Mouse (Mus musculus) ES-CJ7 (cell line): ENCODE measurements around the gene Elf2.

Source experiments
- DNase-seq: peaks from one replicate; pipeline ENCODE4 v3.0.0; 2011; ENCODE audit warnings: low read depth, low spot score

Gene Elf2

DNA sequence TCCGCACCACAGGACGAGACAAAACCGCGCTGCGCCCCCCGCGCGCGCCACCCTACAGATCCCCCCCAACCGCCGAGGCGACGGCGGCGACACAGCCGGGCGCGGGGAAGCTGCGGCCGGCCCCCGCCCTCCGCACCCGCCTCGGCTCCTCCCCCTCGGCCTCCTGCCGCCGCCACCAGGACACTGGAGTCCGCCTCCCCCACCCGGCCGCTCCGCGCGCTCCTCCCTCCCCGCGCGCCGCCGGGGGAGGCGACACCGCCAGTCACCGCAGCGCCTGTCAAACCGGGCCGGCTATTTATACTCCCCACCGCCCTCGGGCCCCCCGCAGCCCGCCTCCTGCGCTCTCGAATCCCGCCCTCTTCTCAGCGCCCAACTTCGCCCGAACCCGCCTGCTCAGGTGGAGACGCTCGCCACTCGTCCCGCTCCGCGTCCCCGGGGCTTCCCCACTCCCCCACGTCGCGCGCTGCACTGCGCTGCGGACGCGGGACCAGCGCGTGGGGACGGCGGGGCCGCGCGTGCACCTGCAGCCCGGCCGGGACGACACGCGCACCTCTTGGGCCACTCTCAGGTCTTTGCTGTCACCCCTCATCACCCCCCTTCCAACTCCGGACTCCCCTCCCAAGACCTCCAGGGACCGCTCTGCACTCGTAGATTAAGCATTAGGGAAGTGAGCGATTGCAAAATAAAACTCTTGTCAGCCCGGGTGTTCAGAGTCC lies at the start of gene Elf2:
Gene Elf2, minus strand, starts transcription at position 112 of the 716 bp plus-strand sequence.
- DNase-seq, result peak; percentile 59

DNA sequence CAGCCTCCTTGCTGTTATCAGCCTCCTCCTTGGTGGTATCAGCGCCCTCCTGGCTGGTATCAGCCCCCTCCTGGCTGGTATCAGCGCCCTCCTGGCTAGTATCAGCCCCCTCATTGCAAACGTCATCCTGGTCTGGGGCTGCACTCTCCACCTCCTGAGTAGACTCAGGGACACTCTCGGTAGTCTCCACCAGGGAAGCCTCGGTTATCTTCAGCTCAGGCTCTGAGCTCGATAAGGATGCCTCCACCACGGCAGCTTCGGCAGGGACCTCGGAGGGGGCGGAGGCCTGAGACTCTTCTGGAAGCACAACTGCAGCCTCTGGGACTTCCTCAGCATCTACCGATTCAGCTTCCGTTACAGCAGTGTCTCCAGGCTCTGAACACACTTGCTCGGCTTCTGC lies 48.4 kb upstream of the Elf2 start:
- no peak for DNase-seq

DNA sequence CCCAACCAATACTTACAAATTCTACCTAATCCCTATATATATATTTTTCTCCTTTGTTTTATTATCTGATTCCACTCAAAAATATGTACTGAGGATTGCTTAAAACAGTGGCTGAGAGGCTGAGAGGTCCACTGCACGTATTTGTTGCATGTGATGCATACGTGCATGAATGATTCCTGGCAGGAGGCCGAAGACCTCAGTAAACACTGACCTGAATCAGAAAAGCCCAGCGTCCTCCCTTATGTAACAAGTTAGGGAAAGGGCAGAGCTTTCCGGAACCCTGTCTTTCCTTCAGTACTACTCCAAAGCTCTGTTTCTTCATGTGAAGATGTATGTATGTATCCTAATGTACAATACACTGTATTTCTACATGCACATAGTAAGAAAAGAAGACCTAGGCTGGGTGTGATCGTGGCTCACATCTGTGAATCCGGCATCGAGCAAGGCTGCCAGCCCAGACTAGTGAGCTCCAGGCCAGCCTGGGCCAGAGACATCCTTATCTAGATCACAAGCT lies 47.5 kb upstream of the Elf2 start:
- no peak for DNase-seq

DNA sequence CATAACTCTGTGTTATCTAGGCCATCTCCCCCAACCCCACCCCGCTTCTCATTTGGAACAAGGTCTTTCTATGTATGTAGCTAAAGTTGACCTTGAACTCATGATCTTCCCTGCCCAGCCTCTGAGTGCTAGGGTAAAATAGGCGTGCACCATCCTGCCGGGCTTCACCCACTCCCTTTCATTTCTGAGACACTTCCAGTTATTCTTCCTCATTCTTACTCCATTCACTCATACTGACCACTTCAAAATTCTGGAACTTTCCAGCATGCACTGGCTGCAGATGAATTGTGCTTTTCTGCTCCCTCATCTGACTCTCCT lies 46.6 kb upstream of the Elf2 start:
- DNase-seq, result no peak

DNA sequence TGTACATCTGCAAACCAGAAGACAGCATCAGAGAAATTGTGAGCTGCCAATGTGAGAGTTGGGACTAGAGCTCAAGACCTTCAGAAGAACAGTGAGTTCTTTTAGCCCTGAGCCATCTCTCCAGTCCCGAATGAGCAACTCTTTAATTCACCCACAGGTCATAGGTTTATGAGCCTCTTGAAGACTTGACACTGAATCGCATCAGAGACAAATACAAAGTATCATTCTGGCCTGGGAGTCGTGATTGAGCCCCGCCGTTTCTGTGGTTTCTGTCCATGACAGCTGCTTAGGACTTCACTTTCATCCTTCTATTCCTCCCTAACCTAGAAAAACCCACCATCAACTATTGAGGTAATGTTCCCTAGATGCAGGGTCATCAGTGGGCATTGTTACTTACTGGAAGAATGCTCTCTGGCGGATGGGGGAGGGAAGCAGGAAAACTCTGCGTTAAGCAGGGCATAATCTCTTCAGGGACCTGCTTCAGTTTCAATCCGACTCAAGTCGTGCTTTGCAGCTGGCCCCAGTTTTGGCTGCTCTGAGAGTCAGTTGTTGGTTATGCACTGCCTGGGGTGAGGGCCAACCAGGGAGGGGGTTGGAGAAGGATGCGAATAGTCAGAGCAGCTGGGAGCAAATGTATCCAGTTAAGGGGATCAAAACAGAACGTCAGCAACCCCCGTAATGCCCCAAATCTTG lies 46.1 kb upstream of the Elf2 start:
- DNase-seq, result no peak

DNA sequence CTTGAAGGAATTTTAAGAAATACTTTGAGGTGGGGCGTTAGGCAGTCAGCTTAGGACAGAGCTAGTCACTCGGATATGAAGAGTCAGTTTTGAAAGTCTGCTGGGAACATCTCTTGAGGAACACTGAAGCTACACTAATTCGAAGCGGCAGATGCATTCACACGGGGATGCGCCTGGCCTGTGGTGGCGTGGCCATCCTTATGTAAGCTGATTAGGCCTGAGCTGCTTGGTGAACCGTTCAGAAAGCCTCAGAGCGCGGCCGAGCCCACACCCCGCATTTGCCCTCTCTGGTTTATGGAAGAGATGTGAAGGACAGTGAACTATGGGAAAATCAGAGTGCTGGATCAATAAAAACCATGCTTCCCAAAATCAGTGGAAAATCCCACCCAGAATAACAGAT lies 42.9 kb upstream of the Elf2 start:
- DNase-seq, result no peak

DNA sequence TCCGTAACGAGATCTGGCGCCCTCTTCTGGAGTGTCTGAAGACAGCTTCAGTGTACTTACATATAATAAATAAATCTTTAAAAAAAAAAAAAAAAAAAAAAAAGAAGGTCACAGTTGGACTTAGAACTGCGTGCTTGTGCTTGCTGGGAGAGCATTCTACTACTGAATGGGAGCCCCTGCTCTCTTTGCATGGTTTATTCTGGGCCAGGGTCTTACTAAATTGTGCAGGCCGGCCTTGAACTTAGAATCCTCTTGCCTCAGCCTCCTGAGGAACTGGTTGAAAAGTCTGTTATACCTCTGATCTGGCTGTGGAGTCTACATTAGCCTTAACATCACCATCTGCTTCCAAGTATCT lies 40.2 kb upstream of the Elf2 start:
- DNase-seq, result no peak

DNA sequence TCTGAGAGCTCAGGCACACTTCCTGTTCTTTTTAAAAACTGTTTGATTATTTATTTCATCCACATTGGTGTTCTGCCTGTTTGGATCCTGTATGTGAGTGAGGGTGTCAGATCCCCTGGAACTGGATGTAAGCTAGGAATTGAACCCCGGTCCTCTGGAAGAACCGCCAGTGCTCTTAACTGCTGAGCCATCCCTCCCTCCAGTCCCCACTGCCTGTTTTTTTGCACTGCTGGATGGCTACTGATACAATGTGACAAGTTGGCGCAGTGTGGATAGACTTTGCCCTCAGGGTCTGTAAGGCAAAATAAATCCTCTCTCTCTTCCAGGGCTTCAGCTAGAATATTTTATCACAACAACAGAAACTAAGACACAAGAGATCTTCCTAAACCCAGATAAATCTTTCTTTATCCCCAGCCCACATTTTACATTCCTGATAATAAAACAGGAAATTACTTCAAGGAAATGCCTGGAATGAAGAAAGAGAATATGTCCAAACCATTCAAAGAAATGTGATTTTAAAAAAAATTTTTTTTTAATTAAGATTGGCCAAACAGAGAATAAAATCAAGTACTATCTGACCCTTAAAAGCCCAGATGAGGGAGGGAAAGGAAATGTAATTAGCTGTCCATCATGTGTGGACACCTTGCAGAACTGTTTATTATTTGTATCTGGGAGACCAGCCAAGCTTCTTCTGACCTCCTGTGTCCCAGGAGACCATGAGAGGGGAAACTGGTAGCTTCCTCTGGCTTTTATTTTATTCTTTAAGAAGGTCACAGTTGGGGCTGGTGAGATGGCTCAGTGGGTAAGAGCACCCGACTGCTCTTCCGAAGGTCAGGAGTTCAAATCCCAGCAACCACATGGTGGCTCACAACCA lies 39.6 kb upstream of the Elf2 start:
- no peak for DNase-seq

DNA sequence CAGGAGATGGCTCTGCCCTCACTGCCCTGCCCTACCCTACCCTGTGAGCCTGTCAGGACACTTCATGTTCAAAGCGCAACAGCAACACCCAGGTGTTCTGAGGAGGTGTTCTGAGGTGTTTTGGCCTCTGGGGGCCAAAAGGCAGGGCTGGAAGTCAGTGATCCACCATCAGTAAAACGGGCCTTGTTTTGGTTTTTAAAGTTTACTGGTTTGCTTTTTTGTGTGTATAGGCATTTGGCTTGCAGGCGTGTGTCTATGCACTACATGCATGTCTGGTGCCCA lies 38.1 kb upstream of the Elf2 start:
- no peak for DNase-seq

DNA sequence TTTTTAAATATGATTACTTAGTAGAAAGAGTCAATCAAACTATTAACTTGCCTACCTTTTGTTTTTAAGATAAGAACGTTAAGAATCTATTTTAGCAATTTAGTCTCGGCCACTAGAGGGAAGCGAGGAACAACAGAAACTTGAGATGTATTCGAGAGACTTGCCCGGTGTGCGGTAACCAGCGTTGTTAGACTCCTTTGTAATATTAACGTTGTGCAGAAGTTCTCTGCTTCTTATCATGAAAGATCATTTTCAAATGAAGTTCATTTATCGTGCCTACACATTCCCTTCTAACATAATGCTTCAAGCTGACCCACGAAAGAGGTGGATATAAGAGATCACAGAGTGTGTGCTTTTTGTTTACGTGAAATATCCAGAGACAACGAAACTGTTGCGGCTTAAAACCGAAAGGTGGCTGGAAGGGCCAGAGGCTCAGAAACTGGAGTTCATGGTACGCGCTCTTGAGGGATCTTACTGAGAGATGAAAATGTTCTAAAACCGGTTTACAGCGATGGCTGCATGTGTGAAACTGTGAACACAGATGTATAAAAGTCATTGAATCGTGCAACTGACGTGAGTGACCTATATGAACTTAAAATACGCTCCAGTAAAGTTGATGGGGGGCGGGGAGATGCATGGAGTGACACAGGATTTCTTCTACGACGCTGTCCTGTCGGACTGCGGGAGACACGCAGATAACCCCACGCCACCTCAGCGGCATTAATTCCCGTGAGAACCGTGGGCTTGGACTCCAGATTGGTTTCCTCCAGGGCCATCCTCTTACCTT lies 37.6 kb upstream of the Elf2 start:
- peak; percentile 64 for DNase-seq

DNA sequence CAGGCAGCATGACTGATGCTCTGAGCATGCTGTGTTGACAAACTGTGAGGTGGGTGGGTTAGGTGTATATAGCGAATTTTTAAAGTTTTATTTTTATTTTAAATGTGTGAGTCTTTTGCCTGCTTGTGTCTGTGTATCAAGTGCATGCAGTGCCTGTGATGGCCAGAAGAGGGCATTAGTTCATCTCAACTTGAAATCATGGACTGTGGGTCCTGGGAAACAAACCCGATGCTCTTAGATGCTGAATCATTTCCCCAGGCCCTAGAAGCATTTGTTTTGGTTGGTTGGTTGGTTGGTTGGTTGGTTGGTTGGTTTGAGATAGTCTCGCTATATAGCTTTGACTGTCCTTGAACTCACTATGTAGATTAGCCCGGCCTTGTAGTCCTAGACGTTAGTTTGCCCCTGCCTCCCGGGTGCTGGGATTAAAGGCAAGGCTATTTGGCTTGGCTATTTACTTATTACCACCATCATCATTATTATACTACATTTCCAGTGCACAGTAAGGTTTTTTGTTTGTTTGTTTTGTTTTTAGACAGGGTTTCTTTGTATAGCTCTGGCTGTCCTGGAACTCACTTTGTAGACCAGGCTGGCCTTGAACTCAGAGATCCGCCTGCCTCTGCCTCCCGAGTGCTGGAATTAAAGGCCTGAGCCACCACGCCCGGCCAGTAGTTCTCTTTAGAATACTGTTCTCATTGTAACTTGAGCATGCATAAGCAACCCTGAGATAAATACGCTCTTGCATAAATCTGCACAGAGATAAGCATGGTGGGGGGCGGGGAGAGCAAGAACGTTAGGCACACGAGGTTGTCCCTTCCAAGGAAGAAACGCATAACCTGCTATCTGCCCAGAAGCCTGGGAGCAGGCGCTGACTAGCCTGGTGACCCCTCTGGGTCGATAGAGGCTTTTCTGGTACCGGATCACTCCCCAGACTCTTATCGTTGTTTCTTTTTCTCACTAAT lies 35.1 kb upstream of the Elf2 start:
- DNase-seq, result peak; percentile 87

DNA sequence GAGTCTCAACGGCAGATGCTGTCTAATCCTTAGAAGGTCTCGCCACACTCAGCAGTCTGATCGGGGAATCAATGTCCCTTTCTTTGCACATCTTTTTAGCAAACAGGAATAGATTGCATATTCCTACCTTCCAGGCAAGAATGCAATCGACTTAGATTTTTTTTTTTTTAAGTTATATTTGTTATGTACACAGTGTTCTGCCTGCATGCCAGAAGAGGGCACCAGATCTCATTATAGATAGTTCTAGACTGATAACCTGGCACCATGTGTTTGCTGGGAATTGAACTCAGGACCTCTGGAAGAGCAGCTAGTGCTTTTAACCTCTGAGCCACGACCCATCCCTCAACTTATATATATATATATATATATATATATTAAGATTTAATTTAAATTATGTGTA lies 33.1 kb upstream of the Elf2 start:
- DNase-seq, result no peak

DNA sequence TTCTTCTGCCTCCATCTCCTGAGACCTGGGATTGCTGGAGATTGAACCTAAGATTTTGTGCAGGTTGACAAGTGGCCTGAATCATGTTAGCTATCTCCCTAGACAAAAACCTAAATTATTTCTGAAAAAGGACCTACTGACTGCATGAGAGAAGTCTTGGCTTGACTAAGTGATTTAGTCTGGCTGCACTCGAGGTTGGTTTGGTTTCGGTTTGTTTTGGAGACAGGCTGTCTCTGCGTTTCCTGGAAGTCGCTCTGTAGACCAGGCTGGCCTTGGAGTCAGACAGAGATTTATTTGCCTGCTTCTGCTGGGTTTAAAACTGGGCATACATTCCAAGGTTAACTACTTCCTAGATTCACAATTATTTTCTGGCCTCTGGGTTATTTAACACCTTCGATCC lies 32.4 kb upstream of the Elf2 start:
- no peak for DNase-seq

DNA sequence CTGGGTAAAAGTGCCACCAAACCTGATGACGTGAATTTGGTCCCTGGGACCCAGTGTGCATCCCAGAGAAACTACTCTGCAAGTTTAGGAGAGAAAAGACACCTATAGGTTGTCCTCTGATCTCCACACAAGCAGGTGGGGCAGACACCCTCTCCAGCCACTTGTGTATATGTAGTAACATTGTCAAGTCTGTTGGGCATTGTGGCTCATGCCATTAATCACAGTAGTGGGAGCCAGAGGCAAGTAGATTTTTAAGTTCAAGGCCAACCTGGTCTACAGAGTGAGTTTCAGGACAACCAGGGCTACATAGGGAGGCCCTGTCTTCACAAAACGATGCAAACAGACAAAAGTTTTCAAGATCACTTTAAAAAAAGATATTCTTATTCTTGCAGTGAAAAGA lies 31.4 kb upstream of the Elf2 start:
- no peak for DNase-seq

DNA sequence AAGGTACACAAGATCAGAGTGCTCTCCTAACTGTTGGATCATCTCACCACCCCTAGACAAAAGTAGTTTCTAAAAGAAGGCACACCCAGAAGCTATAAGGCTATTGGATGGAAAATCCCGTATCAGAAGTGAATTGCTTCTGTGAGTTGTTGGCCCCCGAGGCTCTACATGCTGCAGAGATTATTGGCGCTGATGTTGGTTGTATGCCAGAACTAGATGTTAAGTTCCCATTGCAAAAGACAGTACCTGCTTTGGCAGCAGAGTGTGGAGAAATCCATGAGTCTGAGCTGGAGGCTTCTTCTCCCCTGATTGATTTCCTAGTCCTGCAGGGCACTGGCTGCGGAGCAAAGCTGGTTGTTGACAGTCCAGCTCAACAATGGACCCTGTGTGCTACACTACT lies 27.5 kb upstream of the Elf2 start:
- DNase-seq, result no peak

DNA sequence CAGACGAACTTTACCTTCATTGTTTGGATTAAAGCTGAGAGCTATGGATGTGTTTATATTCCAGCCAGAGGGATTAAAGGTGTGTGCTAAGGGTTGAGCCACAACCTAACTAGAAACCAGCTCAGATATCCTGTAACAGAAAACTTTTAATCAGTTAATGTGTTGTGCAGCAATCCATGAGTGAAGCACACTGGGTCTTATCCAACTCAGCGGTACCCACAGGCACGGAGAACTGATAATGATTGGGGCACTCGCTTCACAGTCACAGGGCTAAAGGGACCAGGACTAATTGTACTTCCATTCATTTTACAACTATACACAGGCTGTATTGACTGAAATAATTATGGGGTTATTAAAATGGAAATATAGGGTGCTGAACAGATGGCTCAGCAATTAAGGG lies 26.5 kb upstream of the Elf2 start:
- no peak for DNase-seq

DNA sequence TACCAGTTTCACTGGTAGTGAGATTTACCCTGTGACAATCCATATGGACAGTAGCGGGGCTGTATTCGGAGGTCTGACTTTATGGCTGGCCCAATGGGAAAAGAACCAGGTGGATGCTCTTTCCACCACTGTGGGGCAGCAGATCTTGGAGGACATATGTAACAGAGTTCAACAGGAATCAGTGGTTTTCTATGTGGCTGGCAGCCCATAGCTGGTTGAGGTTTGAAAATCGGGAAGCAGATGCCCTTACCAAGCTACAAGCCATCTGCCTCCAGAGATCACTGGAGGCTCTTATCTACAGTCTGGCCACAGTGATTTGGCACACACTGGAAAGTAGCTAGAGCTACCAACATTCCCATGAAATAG lies 25.0 kb upstream of the Elf2 start:
- no peak for DNase-seq

DNA sequence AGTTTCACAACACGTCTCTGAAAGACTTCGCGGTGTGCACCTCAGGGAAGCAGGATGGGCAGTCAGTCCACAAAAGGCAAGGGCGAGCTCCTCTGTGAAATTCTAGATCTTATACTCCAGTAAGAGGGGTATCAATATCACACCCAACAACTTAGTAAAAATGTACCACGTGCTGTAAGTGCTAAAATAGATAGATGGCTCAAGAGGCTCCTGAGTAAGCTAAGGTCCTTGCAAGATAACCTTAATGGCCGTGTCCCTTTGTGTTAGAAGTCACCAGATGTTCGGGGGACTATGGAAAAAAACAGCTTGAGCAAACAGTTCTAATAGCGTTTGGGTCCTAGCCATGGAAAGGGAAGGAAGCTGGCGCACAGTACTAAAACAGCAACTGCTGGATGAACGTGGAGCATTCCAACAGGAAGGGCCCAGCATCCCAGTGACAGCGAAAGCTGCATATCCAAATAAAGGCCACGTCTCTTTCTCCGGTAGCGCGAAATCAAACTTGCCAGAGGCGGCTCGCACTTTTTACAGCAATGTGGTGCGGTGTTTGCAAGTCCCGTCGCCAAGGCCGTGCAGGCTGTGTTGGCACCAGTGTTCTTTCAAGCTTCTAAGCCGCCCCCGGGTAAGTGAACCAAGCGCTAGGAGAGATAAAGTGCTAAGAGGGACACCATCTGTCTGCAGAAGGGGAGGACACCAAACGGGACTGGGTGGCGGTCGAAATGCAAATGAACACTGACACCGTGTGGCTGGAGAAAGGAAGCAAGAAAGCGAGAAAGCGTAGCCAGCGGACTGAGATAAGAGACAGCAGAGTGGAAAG lies 24.4 kb upstream of the Elf2 start:
- DNase-seq, result peak; percentile 67

DNA sequence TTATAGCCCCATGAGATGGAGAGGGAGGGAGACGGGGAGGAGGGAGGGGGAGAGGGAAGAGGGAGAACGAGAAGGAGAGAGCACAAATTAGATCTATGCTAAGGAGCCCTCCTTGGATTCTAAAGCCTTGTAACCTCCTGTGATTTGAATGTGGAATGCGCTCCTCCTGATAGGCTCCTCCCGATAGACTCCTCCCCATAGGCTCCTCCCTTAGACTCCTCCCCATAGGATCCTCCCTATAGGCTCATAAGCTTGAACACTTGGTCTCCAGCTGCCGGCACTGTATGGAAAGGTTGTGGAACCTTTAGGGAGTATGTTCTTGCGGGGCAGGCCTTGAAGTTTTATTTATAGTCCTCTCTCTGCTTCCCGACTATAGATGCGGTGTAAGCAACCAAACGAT lies 20.6 kb upstream of the Elf2 start:
- DNase-seq, result peak; percentile 93
